Mouse (Mus musculus): ENCODE measurements around the gene Slc5a12. TPM values are rescaled to one million over a fixed set of nuclear protein-coding genes. Genes with fewer than 3 reads are reported as not detected.

The Slc5a12 gene
- polyA plus RNA-seq (2015; fragmentation: Nextera tagmentation; extraction: Ambion mirVana): 8.6 and 9.0 TPM in 2 replicates

GRCm38 (mm10) chr2:110596932-110597331 is at the start of gene Slc5a12:
Slc5a12 (plus strand) TSS chr2:110597298.
- peak; percentile 61; the same call in 1 of the 2 replicates for ATAC-seq (replicated peaks; ENCODE audit: low FRiP score, low read depth)
- Histone ChIP-seq H3K4me3 (replicated peaks; ENCODE audit: low read depth, low read length) (no peak within 1 kb of the TSS), H3K9me3 (replicated peaks; ENCODE audit: low read length) (no peaks in the 10 kb centered on the region), H3K27ac (no peak within 1 kb of the TSS), H3K4me1 (replicated peaks; ENCODE audit: insufficient read depth, low read length) (no peaks in the 10 kb centered on the region), H3K27me3 (ENCODE audit: insufficient read depth, low read length) (no peaks in the 10 kb centered on the region), H3K4me2 (ENCODE audit: low read length) (no peak within 1 kb of the TSS), H3K9ac (ENCODE audit: low read depth, low read length) (no peak within 1 kb of the TSS), H3K36me3 (ENCODE audit: insufficient read depth, low read length) (no peaks in the 10 kb centered on the region)
- TF ChIP-seq CTCF (IDR thresholded peaks at IDR 0.05; ENCODE audit: low read depth): no peak
- no peak for DNase-seq (ENCODE audit: low spot score)
- WGBS: 48% methylated on average over 2 of the region's 2 CpGs

- H3K9ac ChIP-seq (ENCODE audit: low read depth, low read length): no peak overlapping the region
- ATAC-seq (replicated peaks; ENCODE audit: low FRiP score, low read depth): no peak
- H3K4me1 ChIP-seq (replicated peaks; ENCODE audit: insufficient read depth, low read length): no peaks in the 10 kb centered on the region
- 33% methylated on average over 1 of the region's 1 CpGs for WGBS
- H3K4me2 ChIP-seq (ENCODE audit: low read length): no peak overlapping the region
- H3K4me3 ChIP-seq (replicated peaks; ENCODE audit: low read depth, low read length): no peak overlapping the region
- no peaks in the 10 kb centered on the region for H3K36me3 ChIP-seq (ENCODE audit: insufficient read depth, low read length)
- no peak for TF ChIP-seq CTCF (IDR thresholded peaks at IDR 0.05; ENCODE audit: low read depth)
- H3K27ac ChIP-seq: no peak overlapping the region
- DNase-seq (ENCODE audit: low spot score): no peak
- H3K27me3 ChIP-seq (ENCODE audit: insufficient read depth, low read length): no peaks in the 10 kb centered on the region
- no peaks in the 10 kb centered on the region for H3K9me3 ChIP-seq (replicated peaks; ENCODE audit: low read length)
Measured at GRCm38 (mm10) chr2:110556098-110556497, 41.0 kb upstream of the Slc5a12 start.

- Histone ChIP-seq H3K27ac (no peak overlapping the region), H3K36me3 (ENCODE audit: insufficient read depth, low read length) (no peaks in the 10 kb centered on the region), H3K9me3 (replicated peaks; ENCODE audit: low read length) (no peaks in the 10 kb centered on the region), H3K4me2 (ENCODE audit: low read length) (no peak overlapping the region), H3K4me1 (replicated peaks; ENCODE audit: insufficient read depth, low read length) (no peaks in the 10 kb centered on the region), H3K4me3 (replicated peaks; ENCODE audit: low read depth, low read length) (no peak overlapping the region), H3K9ac (ENCODE audit: low read depth, low read length) (no peak overlapping the region), H3K27me3 (ENCODE audit: insufficient read depth, low read length) (no peaks in the 10 kb centered on the region)
- TF ChIP-seq CTCF (IDR thresholded peaks at IDR 0.05; ENCODE audit: low read depth): no peak
- ATAC-seq (replicated peaks; ENCODE audit: low FRiP score, low read depth): no peak
- WGBS: 66% methylated on average over 2 of the region's 2 CpGs
- no peak for DNase-seq (ENCODE audit: low spot score)
Measured at GRCm38 (mm10) chr2:110562621-110563020, 34.5 kb upstream of the Slc5a12 start.

- H3K9ac ChIP-seq (ENCODE audit: low read depth, low read length): no peak overlapping the region
- WGBS: 36% methylated on average over 5 of the region's 5 CpGs
- no peak overlapping the region for H3K4me2 ChIP-seq (ENCODE audit: low read length)
- ATAC-seq (replicated peaks; ENCODE audit: low FRiP score, low read depth): peak; percentile 82
- H3K36me3 ChIP-seq (ENCODE audit: insufficient read depth, low read length): no peaks in the 10 kb centered on the region
- peak; percentile 91 for TF ChIP-seq CTCF (IDR thresholded peaks at IDR 0.05; ENCODE audit: low read depth)
- no peaks in the 10 kb centered on the region for H3K4me1 ChIP-seq (replicated peaks; ENCODE audit: insufficient read depth, low read length)
- no peaks in the 10 kb centered on the region for H3K27me3 ChIP-seq (ENCODE audit: insufficient read depth, low read length)
- H3K27ac ChIP-seq: no peak overlapping the region
- no peak overlapping the region for H3K4me3 ChIP-seq (replicated peaks; ENCODE audit: low read depth, low read length)
- no peaks in the 10 kb centered on the region for H3K9me3 ChIP-seq (replicated peaks; ENCODE audit: low read length)
- peak; percentile 95 for DNase-seq (ENCODE audit: low spot score)
Measured at GRCm38 (mm10) chr2:110564673-110565627, 32.1 kb upstream of the Slc5a12 start.

- H3K4me1 ChIP-seq (replicated peaks; ENCODE audit: insufficient read depth, low read length): no peaks in the 10 kb centered on the region
- H3K4me2 ChIP-seq (ENCODE audit: low read length): no peak overlapping the region
- H3K9ac ChIP-seq (ENCODE audit: low read depth, low read length): no peak overlapping the region
- DNase-seq (ENCODE audit: low spot score): no peak
- H3K4me3 ChIP-seq (replicated peaks; ENCODE audit: low read depth, low read length): no peak overlapping the region
- ATAC-seq (replicated peaks; ENCODE audit: low FRiP score, low read depth): no peak
- H3K36me3 ChIP-seq (ENCODE audit: insufficient read depth, low read length): no peaks in the 10 kb centered on the region
- H3K27me3 ChIP-seq (ENCODE audit: insufficient read depth, low read length): no peaks in the 10 kb centered on the region
- no peak overlapping the region for H3K27ac ChIP-seq
- 84% methylated on average over 6 of the region's 6 CpGs for WGBS
- TF ChIP-seq CTCF (IDR thresholded peaks at IDR 0.05; ENCODE audit: low read depth): no peak
- no peaks in the 10 kb centered on the region for H3K9me3 ChIP-seq (replicated peaks; ENCODE audit: low read length)
Measured at GRCm38 (mm10) chr2:110586692-110587091, 10.4 kb upstream of the Slc5a12 start.

GRCm38 (mm10) chr2:110590007-110590406 is 7.1 kb upstream of the Slc5a12 start:
- Histone ChIP-seq H3K9me3 (replicated peaks; ENCODE audit: low read length) (no peaks in the 10 kb centered on the region), H3K4me1 (replicated peaks; ENCODE audit: insufficient read depth, low read length) (no peaks in the 10 kb centered on the region), H3K4me3 (replicated peaks; ENCODE audit: low read depth, low read length) (no peak overlapping the region), H3K27me3 (ENCODE audit: insufficient read depth, low read length) (no peaks in the 10 kb centered on the region), H3K4me2 (ENCODE audit: low read length) (no peak overlapping the region), H3K36me3 (ENCODE audit: insufficient read depth, low read length) (no peaks in the 10 kb centered on the region), H3K9ac (ENCODE audit: low read depth, low read length) (no peak overlapping the region), H3K27ac (no peak overlapping the region)
- ATAC-seq (replicated peaks; ENCODE audit: low FRiP score, low read depth) (no peak), DNase-seq (ENCODE audit: low spot score) (no peak)
- TF ChIP-seq CTCF (IDR thresholded peaks at IDR 0.05; ENCODE audit: low read depth): no peak
- WGBS: 71% methylated on average over 1 of the region's 1 CpGs
